Mouse (Mus musculus): ENCODE measurements around the gene Cnbd2.

DNA sequence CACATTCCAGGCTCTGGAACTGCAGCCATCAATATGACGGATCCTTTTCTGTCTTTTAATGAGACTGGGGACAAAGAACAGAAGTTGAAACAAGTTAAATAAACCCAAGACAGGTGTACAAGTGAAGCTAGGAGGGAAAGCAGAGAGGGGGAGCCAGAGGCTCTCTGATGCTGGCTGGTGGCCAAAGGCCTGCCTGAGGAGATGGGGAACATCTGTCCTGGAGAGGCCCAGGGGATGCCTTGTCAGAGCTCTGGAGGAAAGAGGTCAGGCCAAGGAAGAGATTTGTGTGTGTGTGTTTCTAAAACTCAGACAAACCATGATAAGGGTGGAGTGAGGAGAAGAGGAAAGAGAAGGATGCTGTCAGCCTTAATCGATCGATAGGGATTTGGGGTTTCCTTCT lies 14.4 kb upstream of the Cnbd2 start:
- TF ChIP-seq CTCF (IDR thresholded peaks at IDR 0.05; ENCODE audit: insufficient read depth, low read depth, low read length) (no peak), POLR2A (IDR thresholded peaks at IDR 0.05; ENCODE audit: insufficient read depth, low read depth, low read length) (no peak)
